Mouse (Mus musculus): ENCODE results near the gene Prdm16. TPM values are rescaled to one million over a fixed set of nuclear protein-coding genes. Genes with fewer than 3 reads are reported as not detected.

Gene Prdm16
- polyA plus RNA-seq, 1 experiment from 2014 or later: 2.2 TPM

DNA sequence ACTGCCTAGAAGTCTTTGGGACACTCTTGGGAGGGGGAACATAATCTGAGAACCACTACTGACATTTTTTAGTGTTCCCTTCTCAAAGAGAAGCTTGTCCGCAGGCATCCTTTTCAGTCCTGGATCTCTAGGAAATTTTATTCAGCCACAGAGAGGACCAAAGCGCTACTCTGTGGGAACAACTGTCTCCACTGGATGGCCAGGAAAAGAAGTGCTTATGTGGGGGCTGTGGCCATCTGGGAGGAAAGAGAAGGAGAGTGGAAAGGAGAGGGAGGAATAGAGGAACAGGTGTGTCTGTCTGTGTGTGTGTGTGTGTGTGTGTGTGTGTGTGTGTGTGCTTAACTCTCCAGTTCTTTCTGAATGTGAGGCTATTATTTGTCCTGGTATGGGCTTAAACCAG, 271.9 kb downstream of the Prdm16 start:
- Histone ChIP-seq H3K27ac (ENCODE audit: low read depth) (no peak overlapping the region), H3K27me3 (ENCODE audit: insufficient read depth, low read length) (no peaks in the 10 kb centered on the region), H3K9ac (replicated peaks) (no peak overlapping the region), H3K4me1 (ENCODE audit: insufficient read depth) (no peaks in the 10 kb centered on the region), H3K4me2 (ENCODE audit: low read depth, low read length) (no peak overlapping the region), H3K36me3 (replicated peaks; ENCODE audit: insufficient read depth, low read length) (no peaks in the 10 kb centered on the region), H3K4me3 (ENCODE audit: low read depth, low read length) (no peak overlapping the region), H3K9me3 (ENCODE audit: low read length) (no peaks in the 10 kb centered on the region)
- DNase-seq (no peak), ATAC-seq (no peak)
- WGBS (ENCODE audit: insufficient replicate concordance): 82% methylated on average over 2 of the region's 2 CpGs
- TF ChIP-seq CTCF (IDR thresholded peaks at IDR 0.05; ENCODE audit: low read depth): no peak
- TF ChIP-seq EP300 (IDR thresholded peaks at IDR 0.05; ENCODE audit: low read depth): no peak

DNA sequence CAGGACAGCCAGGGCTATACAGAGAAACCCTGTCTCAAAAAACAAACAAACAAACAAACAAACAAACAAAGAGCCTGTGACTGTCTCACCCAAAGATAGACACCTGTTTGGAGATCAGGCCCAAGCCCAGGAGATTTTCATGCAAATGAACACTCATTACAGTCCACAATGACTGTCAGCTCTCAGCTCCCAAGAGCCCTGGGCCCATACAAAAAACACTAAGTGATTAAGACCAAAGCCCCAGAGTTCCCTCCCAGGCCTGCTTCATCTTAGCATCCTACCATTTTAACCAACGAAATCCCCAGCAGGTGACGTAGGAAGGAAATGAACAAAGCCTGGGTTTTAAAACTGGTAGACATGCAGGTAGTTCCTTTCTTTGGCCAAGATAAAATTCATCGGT, 275.8 kb downstream of the Prdm16 start:
- Histone ChIP-seq H3K27ac (ENCODE audit: low read depth) (no peak overlapping the region), H3K4me3 (ENCODE audit: low read depth, low read length) (no peak overlapping the region), H3K27me3 (ENCODE audit: insufficient read depth, low read length) (no peaks in the 10 kb centered on the region), H3K36me3 (replicated peaks; ENCODE audit: insufficient read depth, low read length) (no peaks in the 10 kb centered on the region), H3K9ac (replicated peaks) (no peak overlapping the region), H3K9me3 (ENCODE audit: low read length) (no peaks in the 10 kb centered on the region), H3K4me2 (ENCODE audit: low read depth, low read length) (no peak overlapping the region), H3K4me1 (ENCODE audit: insufficient read depth) (no peaks in the 10 kb centered on the region)
- DNase-seq (no peak), ATAC-seq (no peak)
- WGBS (ENCODE audit: insufficient replicate concordance): 74% methylated on average over 3 of the region's 3 CpGs
- no peak for TF ChIP-seq EP300 (IDR thresholded peaks at IDR 0.05; ENCODE audit: low read depth)
- TF ChIP-seq CTCF (IDR thresholded peaks at IDR 0.05; ENCODE audit: low read depth): no peak

DNA sequence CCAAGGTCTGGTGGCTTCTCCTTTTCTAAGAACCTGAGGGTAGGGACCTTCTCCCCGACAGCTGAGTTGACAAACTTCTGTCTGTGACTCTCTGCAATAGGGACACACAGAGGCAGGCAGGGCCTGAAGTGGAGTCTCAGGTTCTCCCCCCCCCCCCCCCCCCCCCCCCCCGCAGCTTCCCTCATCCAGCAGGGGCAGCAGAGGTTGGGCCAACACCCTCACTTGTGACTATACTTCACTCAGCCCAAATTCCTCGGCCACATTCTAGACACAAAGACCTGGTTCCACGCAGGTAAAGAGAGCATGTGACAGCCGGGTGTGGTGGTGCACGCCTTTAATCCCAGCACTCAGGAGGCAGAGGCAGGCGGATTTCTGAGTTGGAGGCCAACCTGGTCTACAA, 276.2 kb downstream of the Prdm16 start:
- Histone ChIP-seq H3K4me2 (ENCODE audit: low read depth, low read length) (no peak overlapping the region), H3K36me3 (replicated peaks; ENCODE audit: insufficient read depth, low read length) (no peaks in the 10 kb centered on the region), H3K9me3 (ENCODE audit: low read length) (no peaks in the 10 kb centered on the region), H3K9ac (replicated peaks) (no peak overlapping the region), H3K27me3 (ENCODE audit: insufficient read depth, low read length) (no peaks in the 10 kb centered on the region), H3K4me1 (ENCODE audit: insufficient read depth) (no peaks in the 10 kb centered on the region), H3K4me3 (ENCODE audit: low read depth, low read length) (no peak overlapping the region), H3K27ac (ENCODE audit: low read depth) (no peak overlapping the region)
- ATAC-seq: no peak
- no peak for TF ChIP-seq EP300 (IDR thresholded peaks at IDR 0.05; ENCODE audit: low read depth)
- no peak for TF ChIP-seq CTCF (IDR thresholded peaks at IDR 0.05; ENCODE audit: low read depth)
- 71% methylated on average over 6 of the region's 7 CpGs for WGBS (ENCODE audit: insufficient replicate concordance)
- no peak for DNase-seq

DNA sequence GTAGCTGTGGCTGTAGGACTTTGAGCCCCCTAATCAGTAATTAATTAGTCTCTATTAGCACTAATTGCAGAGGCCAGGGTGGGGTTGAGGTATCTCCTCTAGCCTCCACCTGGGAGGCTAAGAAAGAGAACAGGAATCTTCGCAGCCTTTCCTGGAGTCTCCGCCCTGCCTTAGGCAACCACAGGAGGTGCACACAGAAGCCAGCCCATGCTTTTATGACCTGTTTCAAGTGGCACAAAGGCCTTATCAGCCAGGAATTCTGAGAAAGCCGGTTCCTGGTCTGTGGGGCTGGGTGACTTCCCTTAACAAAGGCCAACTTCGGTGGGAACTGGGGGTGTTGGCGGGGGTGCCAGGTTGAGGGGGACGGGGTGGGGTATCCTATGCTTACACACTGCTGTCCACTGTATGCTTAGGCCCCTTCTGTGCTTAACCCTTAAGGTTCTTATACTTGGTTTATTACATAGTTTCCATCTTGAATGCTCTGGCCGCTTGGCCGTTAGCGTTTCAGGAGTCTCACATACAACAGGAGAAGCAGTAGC, 276.8 kb downstream of the Prdm16 start:
- no peak for ATAC-seq
- TF ChIP-seq EP300 (IDR thresholded peaks at IDR 0.05; ENCODE audit: low read depth) (no peak), CTCF (IDR thresholded peaks at IDR 0.05; ENCODE audit: low read depth) (no peak)

DNA sequence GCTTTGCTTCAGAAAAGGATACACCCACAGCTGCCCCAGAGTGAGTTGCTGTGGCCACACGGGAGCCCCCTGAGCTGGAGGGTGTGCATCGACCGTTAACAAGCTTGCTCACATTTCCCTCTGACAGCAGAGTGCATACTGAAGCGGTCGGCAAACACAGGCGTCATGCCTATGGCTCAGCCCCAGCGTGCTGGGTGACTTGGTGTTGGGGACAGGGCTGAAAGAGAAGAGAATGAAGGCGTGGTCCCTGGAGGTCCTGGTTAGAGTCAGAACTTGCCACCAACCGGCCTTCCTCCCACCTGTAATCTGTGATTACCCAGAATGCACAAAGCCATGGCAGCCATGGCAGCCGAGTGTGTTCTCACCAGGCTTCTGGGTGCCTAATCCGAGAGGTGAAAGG, 277.9 kb downstream of the Prdm16 start:
- Histone ChIP-seq H3K27ac (ENCODE audit: low read depth) (no peak overlapping the region), H3K36me3 (replicated peaks; ENCODE audit: insufficient read depth, low read length) (no peaks in the 10 kb centered on the region), H3K4me1 (ENCODE audit: insufficient read depth) (no peaks in the 10 kb centered on the region), H3K9me3 (ENCODE audit: low read length) (no peaks in the 10 kb centered on the region), H3K27me3 (ENCODE audit: insufficient read depth, low read length) (no peaks in the 10 kb centered on the region), H3K4me3 (ENCODE audit: low read depth, low read length) (no peak overlapping the region), H3K4me2 (ENCODE audit: low read depth, low read length) (no peak overlapping the region), H3K9ac (replicated peaks) (no peak overlapping the region)
- no peak for DNase-seq
- no peak for TF ChIP-seq EP300 (IDR thresholded peaks at IDR 0.05; ENCODE audit: low read depth)
- no peak for TF ChIP-seq CTCF (IDR thresholded peaks at IDR 0.05; ENCODE audit: low read depth)
- peak; percentile 21; the same call in 1 of the 2 replicates for ATAC-seq
- 52% methylated on average over 11 of the region's 11 CpGs for WGBS (ENCODE audit: insufficient replicate concordance)

More for the DNA sequence above, 276.8 kb downstream of the Prdm16 start:
- Histone ChIP-seq H3K9ac (replicated peaks) (no peak overlapping the region), H3K4me2 (ENCODE audit: low read depth, low read length) (no peak overlapping the region), H3K36me3 (replicated peaks; ENCODE audit: insufficient read depth, low read length) (no peaks in the 10 kb centered on the region), H3K27me3 (ENCODE audit: insufficient read depth, low read length) (no peaks in the 10 kb centered on the region), H3K4me1 (ENCODE audit: insufficient read depth) (no peaks in the 10 kb centered on the region), H3K9me3 (ENCODE audit: low read length) (no peaks in the 10 kb centered on the region), H3K4me3 (ENCODE audit: low read depth, low read length) (no peak overlapping the region), H3K27ac (ENCODE audit: low read depth) (no peak overlapping the region)
- DNase-seq: no peak
- WGBS (ENCODE audit: insufficient replicate concordance): 71% methylated on average over 9 of the region's 9 CpGs

DNA sequence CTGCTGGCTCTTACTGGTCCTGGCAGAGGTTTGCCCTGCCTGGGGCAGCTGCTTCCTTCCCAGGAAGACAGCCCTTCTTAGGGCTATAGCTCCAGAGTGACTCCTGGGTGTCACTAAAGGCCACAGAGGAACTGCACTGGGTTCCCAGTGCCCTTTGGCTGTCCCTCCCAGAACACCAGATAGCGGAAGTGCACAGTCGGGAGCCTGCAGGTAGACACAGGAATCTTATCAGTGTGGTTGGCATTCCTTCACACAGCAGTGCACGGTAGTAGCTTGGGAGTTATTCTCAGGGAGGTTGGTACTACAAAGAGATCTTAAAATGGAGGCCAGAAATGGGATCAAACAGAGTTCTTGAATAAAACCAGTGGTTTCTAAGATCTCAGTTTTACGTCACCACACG, 278.3 kb downstream of the Prdm16 start:
- H3K9ac ChIP-seq (replicated peaks): no peak overlapping the region
- no peak overlapping the region for H3K4me2 ChIP-seq (ENCODE audit: low read depth, low read length)
- H3K27ac ChIP-seq (ENCODE audit: low read depth): no peak overlapping the region
- TF ChIP-seq CTCF (IDR thresholded peaks at IDR 0.05; ENCODE audit: low read depth): no peak
- no peak for TF ChIP-seq EP300 (IDR thresholded peaks at IDR 0.05; ENCODE audit: low read depth)
- H3K4me3 ChIP-seq (ENCODE audit: low read depth, low read length): no peak overlapping the region
- H3K27me3 ChIP-seq (ENCODE audit: insufficient read depth, low read length): no peaks in the 10 kb centered on the region
- no peak for DNase-seq
- H3K4me1 ChIP-seq (ENCODE audit: insufficient read depth): no peaks in the 10 kb centered on the region
- 67% methylated on average over 5 of the region's 5 CpGs for WGBS (ENCODE audit: insufficient replicate concordance)
- ATAC-seq: no peak
- no peaks in the 10 kb centered on the region for H3K9me3 ChIP-seq (ENCODE audit: low read length)
- H3K36me3 ChIP-seq (replicated peaks; ENCODE audit: insufficient read depth, low read length): no peaks in the 10 kb centered on the region

DNA sequence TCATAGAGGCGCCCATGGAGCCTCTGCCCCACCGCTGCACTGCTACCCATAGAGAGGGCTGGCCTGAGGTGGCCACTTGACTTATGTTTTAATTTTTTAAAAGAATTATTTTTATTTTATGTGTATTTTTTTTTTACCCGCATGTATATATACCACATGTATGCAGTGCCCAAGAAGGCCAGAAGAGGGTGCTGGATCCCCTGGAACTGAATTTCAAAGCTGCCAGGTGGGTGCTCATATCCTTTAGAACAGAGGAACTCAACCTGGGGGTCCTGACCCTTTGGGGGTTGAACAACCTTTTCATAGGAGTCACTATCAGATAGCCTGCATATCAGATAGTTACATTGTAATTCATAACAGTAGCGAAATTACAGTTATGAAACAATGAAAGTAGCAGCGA, 281.3 kb downstream of the Prdm16 start:
- Histone ChIP-seq H3K4me2 (ENCODE audit: low read depth, low read length) (no peak overlapping the region), H3K9ac (replicated peaks) (no peak overlapping the region), H3K27ac (ENCODE audit: low read depth) (no peak overlapping the region), H3K9me3 (ENCODE audit: low read length) (no peaks in the 10 kb centered on the region), H3K4me3 (ENCODE audit: low read depth, low read length) (no peak overlapping the region), H3K36me3 (replicated peaks; ENCODE audit: insufficient read depth, low read length) (no peaks in the 10 kb centered on the region), H3K4me1 (ENCODE audit: insufficient read depth) (no peaks in the 10 kb centered on the region), H3K27me3 (ENCODE audit: insufficient read depth, low read length) (no peaks in the 10 kb centered on the region)
- no peak for DNase-seq
- TF ChIP-seq EP300 (IDR thresholded peaks at IDR 0.05; ENCODE audit: low read depth): no peak
- 91% methylated on average over 5 of the region's 5 CpGs for WGBS (ENCODE audit: insufficient replicate concordance)
- ATAC-seq: no peak

Measured in liver, postnatal 0 days (tissue).